Mouse (Mus musculus) intestine, postnatal 0 days (tissue): ENCODE results near the gene BC035947. TPM values are rescaled to one million over a fixed set of nuclear protein-coding genes. Genes with fewer than 3 reads are reported as not detected.
A peak's percentile ranks its signal among the peaks of the same experiment; 100 is the strongest.
"Not testable (repeated sequence)": the region's sequence is repeated elsewhere in the genome, so short reads cannot be mapped to it uniquely, and the experiment has no call there.

ENCODE experiments used
- ATAC-seq: fragments of 200-750 bp; cut with Nextera tagmentation; 2 replicates; pipeline ENCODE4 v1.8.0; 2017; ENCODE audit warnings: mild to moderate bottlenecking, moderate TSS enrichment, moderate library complexity
- H3K27ac ChIP-seq: fragments of 300-500 bp; sonication (generic); 2 replicates; pipeline ENCODE4 v1.5.1; 2014; ENCODE audit warnings: mild to moderate bottlenecking, low read depth, low read length, moderate library complexity
- H3K27me3 ChIP-seq: fragments of 300-500 bp; sonication (generic); replicated peaks from 2 replicates; pipeline ENCODE4 v1.6.1; 2014; ENCODE audit warnings: low read length, mixed read lengths; ENCODE audit not compliant: control insufficient read depth, insufficient read depth
- H3K36me3 ChIP-seq: fragments of 300-500 bp; sonication (generic); 2 replicates; pipeline ENCODE4 v1.6.1; 2014; ENCODE audit warnings: mild to moderate bottlenecking, moderate library complexity; ENCODE audit not compliant: control insufficient read depth, insufficient read depth
- H3K4me1 ChIP-seq: fragments of 300-500 bp; sonication (generic); replicated peaks from 2 replicates; pipeline ENCODE4 v1.6.1; 2014; ENCODE audit warnings: antibody characterized with exemption, low read length, mixed read lengths; ENCODE audit not compliant: control insufficient read depth, insufficient read depth
- H3K4me2 ChIP-seq: fragments of 300-500 bp; sonication (generic); replicated peaks from 2 replicates; pipeline ENCODE4 v1.6.1; 2014; ENCODE audit warnings: low read depth, mild to moderate bottlenecking, moderate library complexity
- H3K4me3 ChIP-seq: fragments of 300-500 bp; sonication (generic); 2 replicates; pipeline ENCODE4 v1.5.1; 2014; ENCODE audit warnings: low read depth, low read length
- H3K9ac ChIP-seq: fragments of 300-500 bp; sonication (generic); 2 replicates; pipeline ENCODE4 v1.6.1; 2014; ENCODE audit warnings: mild to moderate bottlenecking, low read depth, low read length
- H3K9me3 ChIP-seq: fragments of 300-500 bp; sonication (generic); 2 replicates; pipeline ENCODE4 v1.6.1; 2016; ENCODE audit warnings: mixed run types; ENCODE audit not compliant: control insufficient read depth
- CTCF ChIP-seq: sonication (generic); IDR thresholded peaks from 2 replicates; pipeline ENCODE4 v1.5.1; 2016; ENCODE audit warnings: low read depth, mild to moderate bottlenecking, control low read depth, antibody characterized with exemption, moderate library complexity
- WGBS: fragments of 180-500 bp; shearing (Covaris S2); extraction: QIAGEN DNeasy Blood & Tissue Kit; methylation state at CpG from one replicate; pipeline ENCODE4 v1.1.7; 2014; 5-methylcytosine and 5-hydroxymethylcytosine counted together
- polyA plus RNA-seq: library from polyadenylated mRNA; unstranded; fragments of >200 nt; fragmentation: Nextera tagmentation; extraction: Ambion mirVana; gene quantifications from 2 replicates; pipeline ENCODE4 v1.2.1, GENCODE M21; 2015

The BC035947 gene
- polyA plus RNA-seq, 1 experiment from 2014 or later = 3.6 TPM

DNA sequence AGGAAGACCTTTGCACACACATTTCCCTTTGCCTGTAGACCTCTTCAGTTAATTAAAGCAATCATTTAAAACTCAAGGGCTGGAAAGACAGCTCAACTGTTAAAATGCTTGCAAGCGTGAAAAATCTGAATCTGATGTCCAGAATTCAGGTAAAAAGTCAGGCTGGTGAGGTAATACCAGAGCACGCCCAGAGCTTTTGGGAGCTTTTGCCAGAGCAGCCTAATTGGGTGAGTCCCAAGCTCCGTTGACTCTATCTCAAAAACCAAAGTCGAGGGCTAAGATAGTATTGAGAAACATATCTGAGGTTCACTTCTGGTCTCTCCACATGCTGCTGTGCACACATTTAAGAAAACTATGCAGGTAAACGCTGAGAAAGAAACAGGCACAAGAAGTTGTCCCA is 1.1 kb downstream of the BC035947 start, which contains the start of gene Mogat1:
Gene Mogat1 (plus strand): TSS at position 130 of the 400 bp plus-strand sequence.
- Histone ChIP-seq H3K9ac (no peak within 1 kb of the TSS), H3K27ac (no peak within 1 kb of the TSS), H3K9me3 (no peaks in the 10 kb centered on the region), H3K4me3 (peak within 1 kb of the TSS; percentile 25), H3K4me1 (no peaks in the 10 kb centered on the region), H3K27me3 (0 out of 2 replicates have a peak, but pooled peaks cover 6% of the 10 kb centered on the region), H3K36me3 (no peaks in the 10 kb centered on the region), H3K4me2 (peak within 1 kb of the TSS; percentile 57)
- WGBS = 62% methylated on average over 5 of the region's 5 CpGs
- ATAC-seq = no peak
- no peak for TF ChIP-seq CTCF

DNA sequence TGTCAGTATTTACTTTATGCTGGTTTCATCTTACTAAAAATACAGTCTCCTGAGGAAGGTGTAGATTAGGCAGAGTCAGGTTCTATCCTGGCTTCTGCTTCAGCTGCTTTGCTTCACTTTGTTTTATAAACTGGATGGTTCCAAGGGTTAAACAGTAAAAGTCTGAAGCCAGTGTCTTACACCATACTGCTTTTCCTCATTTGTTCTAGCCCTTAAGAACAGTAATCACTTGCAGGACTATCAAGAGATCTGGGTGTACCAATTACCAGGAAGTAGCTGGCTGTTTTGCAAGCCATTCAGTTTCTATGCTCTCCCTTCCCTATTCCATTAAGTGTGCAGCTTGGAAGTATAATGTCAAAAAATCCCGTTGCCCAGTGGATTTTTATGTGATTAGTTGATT is 4.8 kb downstream of the BC035947 start:
- no peaks in the 10 kb centered on the region for H3K36me3 ChIP-seq
- H3K4me3 ChIP-seq = no peak overlapping the region
- peak; percentile 81 for ATAC-seq
- 18% methylated on average over 1 of the region's 1 CpGs for WGBS
- no peak for TF ChIP-seq CTCF
- H3K4me2 ChIP-seq = no peak overlapping the region
- no peak overlapping the region for H3K27ac ChIP-seq
- H3K9ac ChIP-seq = no peak overlapping the region
- no peaks in the 10 kb centered on the region for H3K4me1 ChIP-seq
- 0 out of 2 replicates have a peak, but pooled peaks cover 6% of the 10 kb centered on the region for H3K27me3 ChIP-seq
- H3K9me3 ChIP-seq = no peaks in the 10 kb centered on the region

DNA sequence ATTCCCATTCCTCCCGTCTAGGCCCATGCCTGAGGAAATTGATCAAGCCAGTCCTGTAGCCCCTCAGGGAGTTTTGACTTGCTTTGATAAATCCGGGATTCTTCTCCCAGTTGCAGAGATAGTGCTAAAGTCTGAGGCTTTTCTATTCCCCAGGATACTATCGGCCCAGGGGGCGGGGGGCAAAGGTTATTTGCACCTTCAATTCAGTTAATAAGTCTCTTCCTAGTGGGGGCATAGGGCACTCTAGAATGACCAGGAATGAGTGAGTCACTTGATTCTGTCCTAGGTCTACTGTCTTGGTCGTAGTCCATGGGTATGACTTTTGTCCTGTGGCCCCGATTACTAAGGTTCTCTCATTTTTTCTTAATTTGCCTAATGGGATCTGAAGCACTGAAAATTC is 9.4 kb downstream of the BC035947 start:
- H3K27ac ChIP-seq = peak overlapping the region; percentile 73
- no peak for TF ChIP-seq CTCF
- H3K4me2 ChIP-seq = 0 out of 2 replicates have a peak overlapping the region, but pooled peaks have one; percentile 9
- peak; percentile 91 for ATAC-seq
- no peaks in the 10 kb centered on the region for H3K4me1 ChIP-seq
- no peak overlapping the region for H3K9ac ChIP-seq
- H3K9me3 ChIP-seq = no peaks in the 10 kb centered on the region
- H3K27me3 ChIP-seq = no peaks in the 10 kb centered on the region
- H3K4me3 ChIP-seq = no peak overlapping the region
- no peaks in the 10 kb centered on the region for H3K36me3 ChIP-seq
- WGBS = 52% methylated on average over 6 of the region's 6 CpGs

DNA sequence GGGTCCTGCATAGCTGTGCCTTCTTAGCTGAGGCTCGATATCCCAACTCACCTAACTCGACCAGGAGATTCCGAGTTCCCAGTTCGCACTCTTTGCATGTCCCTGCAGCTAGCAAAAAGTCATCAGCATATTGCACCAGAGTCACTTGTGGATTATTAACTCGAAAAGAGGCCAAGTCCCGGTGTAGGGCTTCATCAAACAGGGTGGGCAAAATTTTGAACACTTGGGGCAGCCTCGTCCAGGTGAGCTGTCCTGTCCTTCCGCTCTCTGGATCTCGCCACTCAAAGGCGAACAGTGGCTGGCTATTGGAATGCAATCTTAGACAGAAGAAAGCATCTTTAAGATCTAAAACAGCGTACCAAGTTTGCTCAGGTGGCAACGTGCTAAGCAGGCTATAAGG is 10.1 kb downstream of the BC035947 start:
- WGBS = 69% methylated on average over 12 of the region's 12 CpGs

DNA sequence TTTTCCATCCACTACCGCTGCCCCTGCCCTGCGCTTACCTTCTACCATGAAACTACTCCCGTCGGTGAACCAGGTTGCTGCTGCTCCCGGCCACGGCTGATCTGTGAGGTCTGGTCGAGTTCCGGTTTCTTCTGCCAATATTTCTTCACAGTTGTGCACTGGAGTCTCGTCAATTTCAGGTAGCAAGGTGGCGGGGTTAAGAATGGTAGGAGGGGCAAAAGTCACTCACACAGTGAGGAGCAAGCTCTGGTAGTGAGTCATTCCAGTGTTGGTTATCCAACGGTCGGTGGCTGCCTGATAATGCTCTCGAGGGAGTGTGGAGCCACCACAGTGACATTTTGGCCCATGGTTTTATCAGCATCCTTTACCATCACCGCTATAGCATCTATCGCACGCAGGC is 10.9 kb downstream of the BC035947 start:
- WGBS = 78% methylated on average over 16 of the region's 16 CpGs
- no peak for TF ChIP-seq CTCF

More for the DNA sequence above, 10.1 kb downstream of the BC035947 start:
- ATAC-seq, H3K4me1 ChIP-seq, H3K27me3 ChIP-seq, H3K9me3 ChIP-seq, H3K36me3 ChIP-seq, H3K9ac ChIP-seq, H3K4me3 ChIP-seq: not testable (repeated sequence)
- Histone ChIP-seq H3K27ac (peak overlapping the region; percentile 73; the same call in 1 of the 2 replicates), H3K4me2 (peak overlapping the region; percentile 21; the same call in 1 of the 2 replicates)

DNA sequence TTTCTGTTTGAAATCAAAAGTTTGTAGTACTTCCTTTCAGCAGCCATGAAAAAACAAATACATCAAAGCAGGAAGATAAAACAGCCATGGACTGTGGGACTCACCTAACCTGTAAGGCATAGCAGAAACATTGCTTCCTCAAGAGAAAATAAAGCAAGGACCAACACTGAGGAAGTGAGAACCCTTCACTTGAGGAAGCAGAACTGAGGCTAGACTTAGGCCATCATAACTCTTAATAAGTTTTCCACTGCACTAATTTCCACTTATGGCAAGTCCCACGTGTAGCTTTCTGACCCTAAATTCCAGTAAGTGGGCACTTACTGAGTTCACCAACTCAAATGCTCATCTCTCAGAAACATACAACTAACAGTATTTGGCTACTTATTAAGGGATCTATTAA is 21.8 kb downstream of the BC035947 start:
- Histone ChIP-seq H3K36me3 (no peaks in the 10 kb centered on the region), H3K9ac (no peak overlapping the region), H3K27ac (no peak overlapping the region), H3K4me3 (no peak overlapping the region), H3K9me3 (no peaks in the 10 kb centered on the region), H3K4me2 (peak overlapping the region; percentile 63), H3K4me1 (peaks cover 6% of the 10 kb centered on the region), H3K27me3 (no peaks in the 10 kb centered on the region)
- no peak for ATAC-seq
- 70% methylated on average over 1 of the region's 1 CpGs for WGBS
- no peak for TF ChIP-seq CTCF

More for the DNA sequence above, 10.9 kb downstream of the BC035947 start:
- Histone ChIP-seq H3K4me3 (no peak overlapping the region), H3K27me3 (no peaks in the 10 kb centered on the region), H3K4me2 (no peak overlapping the region), H3K36me3 (no peaks in the 10 kb centered on the region), H3K9ac (no peak overlapping the region), H3K4me1 (no peaks in the 10 kb centered on the region), H3K9me3 (no peaks in the 10 kb centered on the region), H3K27ac (no peak overlapping the region)
- no peak for ATAC-seq
